Mouse (Mus musculus): Measurements from ENCODE around the gene Grid2.

- TF ChIP-seq GATA1 (IDR thresholded peaks at IDR 0.05; ENCODE audit: borderline replicate concordance, low read length): no peak
- no peak for TF ChIP-seq FLI1 (IDR thresholded peaks at IDR 0.05; ENCODE audit: low read length)
These were observed 1361.9 kb downstream of the Grid2 start for GRCm38 (mm10) chr6:64617417-64618135.

Data from megakaryocyte, embryonic 14.5 days (primary cell).